Mouse (Mus musculus) stomach, embryonic 14.5 days (tissue): ENCODE data around the gene Serinc4. TPM values are rescaled to one million over a fixed set of nuclear protein-coding genes. Genes with fewer than 3 reads are reported as not detected.
"Not testable (repeated sequence)": the region's sequence is repeated elsewhere in the genome, so short reads cannot be mapped to it uniquely, and the experiment has no call there.

Experiments used
- ATAC-seq: fragments of 200-750 bp; cut with Nextera tagmentation; 2 replicates; pipeline ENCODE4 v1.8.0; 2017; ENCODE audit warnings: low read depth, moderate TSS enrichment; ENCODE audit not compliant: insufficient number of reproducible peaks, insufficient read depth, low FRiP score
- H3K27ac ChIP-seq: fragments of 300-500 bp; sonication (generic); 2 replicates; pipeline ENCODE4 v1.5.1; 2014; ENCODE audit warnings: mild to moderate bottlenecking, low read length, moderate library complexity, mixed read lengths
- H3K27me3 ChIP-seq: fragments of 300-500 bp; sonication (generic); 2 replicates; pipeline ENCODE4 v1.6.1; 2014; ENCODE audit warnings: low read length, control low read depth, mixed read lengths; ENCODE audit not compliant: control insufficient read depth, insufficient read depth
- H3K36me3 ChIP-seq: fragments of 300-500 bp; sonication (generic); 2 replicates; pipeline ENCODE4 v1.6.1; 2014; ENCODE audit warnings: mild to moderate bottlenecking, control low read depth, low read length, moderate library complexity, mixed read lengths; ENCODE audit not compliant: control insufficient read depth, insufficient read depth
- H3K4me1 ChIP-seq: fragments of 300-500 bp; sonication (generic); 2 replicates; pipeline ENCODE4 v1.6.1; 2014; ENCODE audit warnings: low read length, control low read depth, mixed read lengths; ENCODE audit not compliant: control insufficient read depth, insufficient read depth
- H3K4me2 ChIP-seq: fragments of 300-500 bp; sonication (generic); replicated peaks from 2 replicates; pipeline ENCODE4 v1.6.1; 2014; ENCODE audit warnings: low read depth, low read length, control low read depth
- H3K4me3 ChIP-seq: fragments of 300-500 bp; sonication (generic); 2 replicates; pipeline ENCODE4 v1.5.1; 2014; ENCODE audit warnings: low read depth, low read length, control low read depth
- H3K9ac ChIP-seq: fragments of 300-500 bp; sonication (generic); replicated peaks from 2 replicates; pipeline ENCODE4 v1.6.1; 2014; ENCODE audit warnings: low read depth, mild to moderate bottlenecking, control low read depth, low read length, moderate library complexity, mixed read lengths
- H3K9me3 ChIP-seq: fragments of 300-500 bp; sonication (generic); 2 replicates; pipeline ENCODE4 v1.6.1; 2016; ENCODE audit warnings: low read depth, low read length, control low read depth; ENCODE audit not compliant: control insufficient read depth
- WGBS: fragments of 180-500 bp; shearing (Covaris S2); extraction: QIAGEN DNeasy Blood & Tissue Kit; methylation state at CpG from one replicate; pipeline ENCODE4 v1.1.7; 2014; 5-methylcytosine and 5-hydroxymethylcytosine counted together
- polyA plus RNA-seq: library from polyadenylated mRNA; unstranded; fragments of >200 nt; fragmentation: Nextera tagmentation; extraction: Ambion mirVana; gene quantifications from 2 replicates; pipeline ENCODE4 v1.2.1, GENCODE M21; 2014

The Serinc4 gene
- polyA plus RNA-seq, 1 experiment from 2014 or later, result 0.69 TPM

- Histone ChIP-seq H3K27ac (no peak overlapping the region), H3K36me3 (no peaks in the 10 kb centered on the region), H3K27me3 (no peaks in the 10 kb centered on the region), H3K4me3 (peak overlapping the region; percentile 45), H3K4me1 (no peaks in the 10 kb centered on the region), H3K4me2 (peak overlapping the region; percentile 35), H3K9me3 (no peaks in the 10 kb centered on the region), H3K9ac (no peak overlapping the region)
- whole genome bisulfite sequencing, result 33% methylated on average over 8 of the region's 8 CpGs
- ATAC-seq, result no peak
Measured at GRCm38 (mm10) chr2:121474180-121474535, 17.6 kb upstream of the Serinc4 start.

- not testable (repeated sequence) for H3K4me1 ChIP-seq, H3K36me3 ChIP-seq, H3K9me3 ChIP-seq, H3K27me3 ChIP-seq, H3K27ac ChIP-seq
- Histone ChIP-seq H3K9ac (peak within 1 kb of the TSS; percentile 34), H3K4me3 (peak within 1 kb of the TSS; percentile 45), H3K4me2 (peak within 1 kb of the TSS; percentile 62)
- WGBS, result 5% methylated on average over 39 of the region's 41 CpGs
- peak; percentile 95 for ATAC-seq
Measured at GRCm38 (mm10) chr2:121473301-121474179, 17.0 kb upstream of the Serinc4 start, which contains the start of gene Mfap1b. Gene Mfap1b, minus strand, starts transcription at chr2:121474067.

GRCm38 (mm10) chr2:121472783-121473182, 16.2 kb upstream of the Serinc4 start:
- H3K4me1 ChIP-seq, H3K4me2 ChIP-seq, H3K9ac ChIP-seq, H3K36me3 ChIP-seq, ATAC-seq, H3K27ac ChIP-seq, H3K27me3 ChIP-seq, H3K9me3 ChIP-seq, H3K4me3 ChIP-seq: not testable (repeated sequence)
- WGBS, result 95% methylated on average over 3 of the region's 3 CpGs

- not testable (repeated sequence) for H3K4me2 ChIP-seq, ATAC-seq, H3K4me1 ChIP-seq, H3K27me3 ChIP-seq, H3K9ac ChIP-seq, H3K9me3 ChIP-seq, H3K36me3 ChIP-seq, H3K4me3 ChIP-seq, H3K27ac ChIP-seq
- WGBS, result 43% methylated on average over 1 of the region's 6 CpGs
Measured at GRCm38 (mm10) chr2:121468982-121469381, 12.4 kb upstream of the Serinc4 start.

GRCm38 (mm10) chr2:121460071-121460470, 3.5 kb upstream of the Serinc4 start:
- no peak overlapping the region for H3K9ac ChIP-seq
- WGBS, result 42% methylated on average over 2 of the region's 2 CpGs
- no peaks in the 10 kb centered on the region for H3K27me3 ChIP-seq
- no peak overlapping the region for H3K27ac ChIP-seq
- ATAC-seq, result no peak
- H3K9me3 ChIP-seq, result no peaks in the 10 kb centered on the region
- no peak overlapping the region for H3K4me3 ChIP-seq
- H3K4me1 ChIP-seq, result peaks cover 12% of the 10 kb centered on the region; the same call in 1 of the 2 replicates
- H3K36me3 ChIP-seq, result no peaks in the 10 kb centered on the region; the same call in 1 of the 2 replicates
- H3K4me2 ChIP-seq, result no peak overlapping the region

- H3K27me3 ChIP-seq, result no peaks in the 10 kb centered on the region
- no peak for ATAC-seq
Measured at GRCm38 (mm10) chr2:121455534-121455933, 1.0 kb downstream of the Serinc4 start.

GRCm38 (mm10) chr2:121453917-121454316, 2.7 kb downstream of the Serinc4 start:
- no peak for ATAC-seq
- WGBS, result 86% methylated on average over 6 of the region's 6 CpGs
- Histone ChIP-seq H3K4me3 (no peak overlapping the region), H3K4me2 (no peak overlapping the region), H3K36me3 (peaks cover 19% of the 10 kb centered on the region), H3K9ac (no peak overlapping the region), H3K27me3 (no peaks in the 10 kb centered on the region), H3K4me1 (peaks cover 25% of the 10 kb centered on the region; the same call in 1 of the 2 replicates), H3K27ac (no peak overlapping the region), H3K9me3 (no peaks in the 10 kb centered on the region)

More at GRCm38 (mm10) chr2:121455534-121455933, 1.0 kb downstream of the Serinc4 start:
- Histone ChIP-seq H3K36me3 (peaks cover 19% of the 10 kb centered on the region), H3K9me3 (no peaks in the 10 kb centered on the region), H3K4me3 (no peak overlapping the region), H3K9ac (no peak overlapping the region), H3K4me1 (peaks cover 21% of the 10 kb centered on the region; the same call in 1 of the 2 replicates), H3K27ac (no peak overlapping the region), H3K4me2 (no peak overlapping the region)
- 74% methylated on average over 5 of the region's 5 CpGs for WGBS

- Histone ChIP-seq H3K36me3 (peaks cover 19% of the 10 kb centered on the region), H3K27ac (no peak within 1 kb of the TSS), H3K9me3 (no peaks in the 10 kb centered on the region), H3K9ac (no peak within 1 kb of the TSS), H3K27me3 (no peaks in the 10 kb centered on the region), H3K4me3 (no peak within 1 kb of the TSS), H3K4me2 (no peak within 1 kb of the TSS), H3K4me1 (peaks cover 25% of the 10 kb centered on the region; the same call in 1 of the 2 replicates)
- no peak for ATAC-seq
- 72% methylated on average over 4 of the region's 4 CpGs for WGBS
Measured at GRCm38 (mm10) chr2:121452990-121453389, 3.6 kb downstream of the Serinc4 start, which contains the start of gene Hypk. Gene Hypk, plus strand, starts transcription at chr2:121453290.
